In the genomic region with DNA sequence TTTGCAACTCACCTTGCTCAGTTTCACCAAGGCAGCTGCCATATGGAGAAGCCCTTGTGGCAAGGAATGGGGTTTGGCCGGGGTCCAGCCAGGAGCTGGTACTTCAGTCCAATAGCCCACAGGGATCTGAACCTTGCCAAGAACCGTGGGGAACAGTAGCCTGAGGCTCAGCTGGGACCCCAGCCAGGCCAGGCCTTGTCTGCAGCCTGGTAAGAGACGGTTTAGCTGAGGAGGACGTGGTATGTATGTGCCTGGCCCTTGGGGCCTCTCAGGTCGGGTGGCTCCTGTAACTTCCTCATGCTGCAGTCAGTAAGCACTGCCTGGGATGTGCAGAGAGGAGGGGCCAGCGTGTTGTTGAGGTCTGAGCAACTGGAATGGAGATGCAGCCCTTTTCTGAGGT, we compare ENCODE assay signal across 9 mouse cellular contexts. TPM values are rescaled to one million over a fixed set of nuclear protein-coding genes. Genes with fewer than 3 reads are reported as not detected.
A peak's percentile ranks its signal among the peaks of the same experiment; 100 is the strongest.
DNase-seq lines count a peak whose midpoint lies in the region; ATAC-seq and TF ChIP-seq lines count a peak whose summit lies in the region.
"Had no signal": no experiment of that assay in that cellular context is flagged by ENCODE, and none has a peak within 500 bp of the region (broad histone marks: within the 10 kb centered on the region; RNA-seq: fewer than 3 reads in every experiment).

No protein-coding gene starts in this region.

- peak; percentile 10 to 32 for DNase-seq in layer of hippocampus, postnatal 10 days (ENCODE audit: low spot score in 2 of 2)
- no peak for DNase-seq in layer of hippocampus, adult 18-20 months (ENCODE audit: low spot score in 2 of 2)
- DNase-seq in brain, embryonic 14.5 days (ENCODE audit: low read depth): peak; percentile 93
- DNase-seq in cerebellum, postnatal 14 days: peak; percentile 94
- DNase-seq in embryo, embryonic 10.5 days (ENCODE audit: low spot score): no peak
- DNase-seq: heart, postnatal 14 days had no signal

- no peaks in the 10 kb centered on the region for H3K27me3 ChIP-seq in limb, embryonic 15.5 days
- H3K27me3 ChIP-seq: stomach, embryonic 15.5 days had no signal

- peak; percentile 27; the same call in 1 of the 2 replicates for ATAC-seq in limb, embryonic 15.5 days (ENCODE audit: insufficient number of reproducible peaks, low FRiP score, low TSS enrichment, low read depth)
- ATAC-seq in CD4-positive, CD25-positive, alpha-beta regulatory T cell, adult 4 months: no peak

- H3K4me3 ChIP-seq in limb, embryonic 15.5 days: no peak overlapping the region
- H3K4me3 ChIP-seq: stomach, embryonic 15.5 days had no signal

- no peak overlapping the region for H3K4me2 ChIP-seq in limb, embryonic 15.5 days
- H3K4me2 ChIP-seq: stomach, embryonic 15.5 days had no signal

- 28% methylated on average over 6 of the region's 6 CpGs for whole genome bisulfite sequencing in limb, embryonic 15.5 days

- H3K4me1 ChIP-seq in limb, embryonic 15.5 days: peaks cover 28% of the 10 kb centered on the region
- H3K4me1 ChIP-seq: stomach, embryonic 15.5 days had no signal

- peak overlapping the region; percentile 12; the same call in 1 of the 2 replicates for H3K27ac ChIP-seq in limb, embryonic 15.5 days
- H3K27ac ChIP-seq: stomach, embryonic 15.5 days had no signal

- no peak overlapping the region for H3K9ac ChIP-seq in limb, embryonic 15.5 days
- H3K9ac ChIP-seq: stomach, embryonic 15.5 days had no signal

- TF ChIP-seq CTCF in brain, embryonic 14.5 days (IDR thresholded peaks at IDR 0.05; ENCODE audit: borderline replicate concordance, extremely low read depth, insufficient read depth, insufficient read length): no peak

- no peaks in the 10 kb centered on the region for H3K9me3 ChIP-seq in limb, embryonic 15.5 days
- H3K9me3 ChIP-seq: stomach, embryonic 15.5 days had no signal

- no peak for TF ChIP-seq POLR2A in brain, embryonic 14.5 days (IDR thresholded peaks at IDR 0.05; ENCODE audit: borderline replicate concordance, extremely low read depth, insufficient read depth, insufficient read length, poor library complexity, severe bottlenecking)

- no peaks in the 10 kb centered on the region for H3K36me3 ChIP-seq in limb, embryonic 15.5 days
- H3K36me3 ChIP-seq: stomach, embryonic 15.5 days had no signal

RNA-seq across cellular contexts. Expression of a gene that starts 27.8 kb away (rescaled TPM):
- 1 to 10 TPM; 4.4 to 4.6 TPM for total RNA-seq in layer of hippocampus, postnatal 10 days (2021)
- total RNA-seq in layer of hippocampus, adult 18-20 months (2021): 1 to 10 TPM; 4.9 to 5.6 TPM
- polyA plus RNA-seq in brain, embryonic 14.5 days (2012; rRNA removed): 5.1 and 5.8 TPM in 2 replicates
- polyA plus RNA-seq in limb, embryonic 15.5 days (2015; fragmentation: Nextera tagmentation; extraction: Ambion mirVana): 5.4 and 5.9 TPM in 2 replicates
- under 1 TPM in 1 of 2 experiments, not detected in 1; 0.24 TPM for polyA plus RNA-seq in CD4-positive, CD25-positive, alpha-beta regulatory T cell, adult 4 months (2017; shearing (Covaris generic))

Comparison
In these comparisons a context has a peak if more than half of its experiments do, and no peak if none do; other contexts are left out.
1. DNase-seq: peak in layer of hippocampus, postnatal 10 days (2 of 2), brain, embryonic 14.5 days (single experiment) and cerebellum, postnatal 14 days (2 of 2); none in layer of hippocampus, adult 18-20 months (0 of 2) and embryo, embryonic 10.5 days (single experiment).